Mouse (Mus musculus) left cerebral cortex, postnatal 36 days (tissue): ENCODE results near the gene Nup133. TPM values are rescaled to one million over a fixed set of nuclear protein-coding genes. Genes with fewer than 3 reads are reported as not detected.
A peak's percentile ranks its signal among the peaks of the same experiment; 100 is the strongest.
"Not testable (repeated sequence)": the region's sequence is repeated elsewhere in the genome, so short reads cannot be mapped to it uniquely, and the experiment has no call there.

Experiments used
- DNase-seq, 2 experiments: peaks; one replicate each; pipeline ENCODE4 v3.0.0; 2021 to 2022; ENCODE audit warnings: low spot score in 2 of 2, mixed read lengths in 1 of 2
- intact Hi-C: fragments of 180-260 bp; cut with DNase I; formaldehyde crosslinking; loops from one replicate; pipeline ENCODE4 v1.15.1; 2025
- total RNA-seq, 2 experiments: library from RNA; stranded (reverse); gene quantifications; 2 replicates each; pipeline ENCODE4 v1.2.3; 2021

The Nup133 gene
- 10 to 100 TPM; 22.0 to 23.4 TPM for total RNA-seq

GRCm38 (mm10) chr8:123948942-123949685 lies at the start of gene Nup133:
Gene Nup133, minus strand, starts transcription at chr8:123949265.
- intact Hi-C loops = loop anchor here (5.0 kb wide), 1 partner anchor 73 kb away; the partner anchor contains the start of genes Taf5l and Urb2
- peak; percentile 99 to 100 for DNase-seq

GRCm38 (mm10) chr8:123993997-123994396 lies 44.9 kb upstream of the Nup133 start:
- intact Hi-C loops = no loop called here
- DNase-seq = no peak

DNA sequence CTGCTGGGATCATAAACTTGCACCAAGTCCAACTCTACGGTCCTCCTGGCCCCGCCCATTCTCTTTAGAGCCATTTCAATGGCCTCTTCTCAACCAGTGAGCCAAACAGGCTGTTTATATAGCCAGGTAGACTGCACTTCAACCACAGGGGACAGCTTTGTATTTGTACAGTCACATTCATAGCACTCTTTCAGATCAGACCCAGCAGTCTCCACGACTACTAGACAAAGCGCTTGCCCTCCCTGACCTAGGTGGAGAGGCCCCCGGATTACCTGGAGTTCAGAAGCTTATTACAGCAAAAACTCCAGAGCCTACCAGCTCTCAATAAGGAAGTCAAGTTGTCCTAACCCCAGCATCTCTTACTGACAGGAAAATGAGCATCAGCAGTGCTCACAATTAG lies 44.5 kb upstream of the Nup133 start:
- intact Hi-C loops = no loop called here

DNA sequence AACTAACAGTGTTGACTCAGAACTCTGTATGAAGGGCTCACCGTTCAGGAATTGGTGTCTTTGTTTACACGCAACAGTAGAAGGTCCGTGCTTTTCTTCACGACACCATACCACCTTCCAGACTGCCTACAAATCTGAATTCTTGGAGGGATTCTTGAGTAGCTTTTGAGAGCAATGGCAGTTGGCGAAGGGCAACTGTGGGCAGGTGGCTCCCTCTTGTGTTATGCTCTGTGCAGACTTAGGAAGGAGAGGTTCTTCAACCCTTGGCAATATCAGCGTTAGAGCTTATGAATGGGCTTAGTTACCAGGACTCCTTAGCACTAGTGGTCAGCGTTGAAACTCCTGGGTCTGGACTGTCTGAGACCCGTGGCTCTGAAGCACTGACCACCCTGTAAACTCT lies 43.5 kb upstream of the Nup133 start:
- DNase-seq = no peak
- intact Hi-C loops = no loop called here

More for the DNA sequence above, 44.5 kb upstream of the Nup133 start:
- DNase-seq = no peak

DNA sequence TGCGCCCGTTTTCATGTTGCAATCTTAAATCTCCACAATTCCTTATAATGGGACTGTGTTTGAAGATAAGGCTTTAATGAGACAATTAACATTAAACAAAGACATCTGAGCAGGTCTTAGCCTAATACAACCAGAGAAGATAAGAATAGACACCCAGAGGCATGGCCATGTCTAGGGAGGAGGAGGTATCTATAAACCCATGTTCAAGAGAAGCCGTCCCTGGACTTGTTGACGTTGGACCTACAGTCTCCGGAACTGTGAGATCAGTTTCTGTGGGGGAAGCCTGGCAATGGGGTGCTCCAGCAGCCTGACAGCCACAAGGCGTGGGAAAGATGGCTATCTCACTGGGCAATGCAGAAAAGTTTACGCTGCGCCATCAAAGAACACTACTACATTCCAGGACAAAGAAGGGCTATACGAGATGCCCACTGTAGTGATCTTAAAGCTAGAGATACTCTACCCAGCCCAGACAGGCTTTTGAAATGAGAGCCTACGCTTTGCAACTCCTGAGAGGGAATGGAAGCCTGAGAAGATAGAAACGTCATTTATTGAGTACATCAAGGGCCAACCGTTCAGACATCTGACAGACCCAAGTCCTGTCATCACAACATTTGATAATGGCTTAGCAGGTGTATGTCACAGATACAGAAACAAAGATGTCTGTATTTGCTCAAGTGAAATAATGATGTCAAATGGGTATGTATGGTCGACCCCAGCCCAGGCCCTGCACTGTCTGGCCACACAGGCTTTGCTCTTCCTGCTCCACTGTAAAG lies 41.4 kb upstream of the Nup133 start:
- no peak for DNase-seq
- intact Hi-C loops = no loop called here

- no peak for DNase-seq
- intact Hi-C loops = no loop called here
These were observed 40.1 kb upstream of the Nup133 start for GRCm38 (mm10) chr8:123989128-123989527.

- DNase-seq = no peak
These were observed 39.6 kb upstream of the Nup133 start for GRCm38 (mm10) chr8:123988605-123989038.

DNA sequence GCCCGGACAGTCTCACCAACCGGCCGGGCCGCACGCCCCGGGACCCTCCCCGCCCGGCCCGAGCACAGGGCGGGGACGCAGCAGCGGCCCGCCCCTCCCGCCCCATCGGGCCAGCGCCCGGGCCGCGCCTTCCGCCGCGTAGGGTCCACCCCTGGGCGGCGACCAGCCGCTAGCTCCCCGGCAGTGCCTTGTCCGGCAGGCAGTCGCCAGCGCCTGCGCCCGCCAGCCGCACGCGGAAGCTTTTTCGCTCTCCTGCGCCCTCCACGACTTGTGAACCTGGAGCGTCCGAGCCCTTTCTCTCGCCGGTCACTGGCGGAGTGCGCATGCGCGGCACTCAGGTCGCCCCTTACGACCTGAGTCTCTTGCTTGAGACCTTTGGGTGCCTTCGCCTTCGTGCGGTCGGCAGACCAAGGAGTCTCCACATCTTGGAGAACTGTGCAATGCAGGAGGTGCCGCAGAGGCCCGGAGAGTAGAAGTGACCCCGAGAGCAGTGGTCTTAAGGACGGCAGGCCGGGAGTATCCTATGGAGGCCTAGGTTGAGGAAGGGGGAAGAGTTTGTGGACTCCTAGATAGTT lies 33.8 kb upstream of the Nup133 start, which contains the start of gene Abcb10:
Abcb10 (minus strand) TSS at position 297 of the 575 bp plus-strand sequence.
- intact Hi-C loops = loop anchor here (2.0 kb wide), 1 partner anchor 38 kb away; the partner anchor contains the start of genes Taf5l and Urb2
- peak; percentile 80 to 82 for DNase-seq

More at GRCm38 (mm10) chr8:123988605-123989038, 39.6 kb upstream of the Nup133 start:
- intact Hi-C loops = no loop called here

GRCm38 (mm10) chr8:123982291-123982793 lies 33.3 kb upstream of the Nup133 start:
- intact Hi-C loops = loop anchor here (2.0 kb wide), 1 partner anchor 38 kb away; the partner anchor contains the start of genes Taf5l and Urb2

GRCm38 (mm10) chr8:123981674-123982073 lies 32.6 kb upstream of the Nup133 start:
- peak in 1 of 2 experiments; percentile 24 for DNase-seq
- intact Hi-C loops = loop anchor here (2.0 kb wide), 1 partner anchor 39 kb away; the partner anchor contains the start of genes Taf5l and Urb2

More at GRCm38 (mm10) chr8:123982291-123982793, 33.3 kb upstream of the Nup133 start:
- DNase-seq = peak; percentile 39 to 44

- DNase-seq = no peak
- intact Hi-C loops = no loop called here
These were observed 31.2 kb upstream of the Nup133 start for GRCm38 (mm10) chr8:123980239-123980638.

DNA sequence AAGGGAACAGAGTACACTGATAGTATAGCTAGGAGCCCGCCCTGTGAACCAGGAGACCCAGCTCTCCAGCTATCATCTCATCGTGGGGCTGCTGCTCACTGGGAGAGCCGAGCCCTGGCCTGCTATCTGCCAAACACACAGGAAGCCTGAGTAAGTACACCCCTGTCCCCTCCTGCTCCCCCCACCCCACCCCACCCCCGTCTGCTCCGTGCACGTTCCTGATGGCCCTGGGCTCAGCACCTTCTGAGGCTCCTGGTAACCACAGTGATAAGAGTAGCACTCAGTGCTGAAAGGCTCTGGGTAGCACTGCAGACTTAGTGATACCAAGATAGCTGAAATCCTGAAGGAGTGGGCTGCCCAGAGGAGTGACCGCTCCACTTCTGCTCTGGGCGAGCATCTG lies 29.9 kb upstream of the Nup133 start:
- DNase-seq = no peak
- intact Hi-C loops = no loop called here

DNA sequence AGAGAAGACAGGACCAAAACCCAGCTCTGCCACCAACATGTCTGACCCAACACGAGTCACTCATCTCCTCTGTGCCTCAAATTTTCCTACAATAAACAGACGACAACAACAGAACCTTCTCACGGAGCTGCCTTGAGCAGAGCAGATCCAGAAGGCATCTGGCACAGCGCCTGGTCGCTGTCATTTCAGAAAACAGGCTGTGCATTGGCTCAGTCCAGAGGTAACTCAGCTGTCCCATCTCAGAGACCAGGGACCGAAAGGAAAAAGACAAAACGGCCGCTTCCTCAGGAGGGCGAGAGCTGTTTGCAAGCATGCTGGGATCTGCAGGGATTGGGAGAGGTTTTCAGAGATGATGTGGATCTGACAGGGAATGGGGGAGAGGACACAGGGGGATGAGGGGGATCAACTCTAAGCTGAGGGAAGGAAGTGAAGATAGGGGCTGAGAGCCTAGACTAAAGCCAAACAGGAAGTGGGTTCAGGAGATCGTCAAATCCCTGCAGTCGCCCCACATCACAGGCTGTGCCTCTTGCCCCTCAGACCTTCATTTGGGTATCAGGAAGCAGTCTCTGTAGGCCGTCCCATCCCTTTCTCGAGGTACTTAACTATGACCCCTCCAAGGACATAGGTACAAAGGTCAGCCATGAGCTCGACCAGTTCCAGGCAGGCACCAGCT lies 29.2 kb upstream of the Nup133 start:
- no peak for DNase-seq
- intact Hi-C loops = no loop called here

- no peak for DNase-seq
- intact Hi-C loops = no loop called here
These were observed 28.4 kb upstream of the Nup133 start for GRCm38 (mm10) chr8:123977499-123977898.

- intact Hi-C loops = no loop called here
- no peak for DNase-seq
These were observed 24.4 kb upstream of the Nup133 start for GRCm38 (mm10) chr8:123973495-123973894.

- DNase-seq = no peak
- intact Hi-C loops = no loop called here
These were observed 17.8 kb upstream of the Nup133 start for GRCm38 (mm10) chr8:123966896-123967295.

- intact Hi-C loops = no loop called here
- DNase-seq = no peak
These were observed 12.3 kb upstream of the Nup133 start for GRCm38 (mm10) chr8:123961371-123961770.

- intact Hi-C loops = not testable (repeated sequence)
These were observed 11.5 kb upstream of the Nup133 start for GRCm38 (mm10) chr8:123960556-123960955.

DNA sequence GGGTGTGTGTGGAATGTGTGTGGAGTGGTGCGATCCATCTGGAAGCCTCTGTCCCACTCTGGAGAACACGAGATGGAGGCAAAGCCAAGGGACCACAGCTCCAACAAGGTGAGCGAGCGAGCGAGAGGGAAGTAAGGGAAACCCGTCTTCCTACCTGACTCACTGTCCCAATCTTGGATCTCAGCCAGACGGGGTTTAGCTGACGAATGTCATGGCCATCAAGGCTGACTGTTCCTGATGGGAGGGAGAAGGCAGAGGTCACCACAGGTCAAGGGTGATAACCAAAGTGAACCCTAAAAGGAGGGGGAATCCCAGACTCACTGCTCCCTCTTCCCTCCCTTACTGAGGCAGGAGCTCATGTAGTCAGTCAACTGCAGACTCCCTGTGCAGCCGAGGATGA lies 11.0 kb upstream of the Nup133 start:
- intact Hi-C loops = no loop called here
- DNase-seq = no peak

More at GRCm38 (mm10) chr8:123960556-123960955, 11.5 kb upstream of the Nup133 start:
- not testable (repeated sequence) for DNase-seq
